Mouse (Mus musculus): Measurements from ENCODE around the gene Prkar2a. TPM values are rescaled to one million over a fixed set of nuclear protein-coding genes. Genes with fewer than 3 reads are reported as not detected.

The Prkar2a gene
- total RNA-seq, 2 experiments from 2014 or later = 22.8 to 28.6 TPM

GRCm38 (mm10) chr9:108691371-108691770 lies 2.3 kb downstream of the Prkar2a start:
- ATAC-seq (replicated peaks; ENCODE audit: poor library complexity, severe bottlenecking) = peak; percentile 58

- ATAC-seq (replicated peaks; ENCODE audit: poor library complexity, severe bottlenecking) = peak; percentile 76
Measured at GRCm38 (mm10) chr9:108691846-108692225, 2.7 kb downstream of the Prkar2a start.

GRCm38 (mm10) chr9:108692226-108693041 lies 3.3 kb downstream of the Prkar2a start:
- ATAC-seq (replicated peaks; ENCODE audit: poor library complexity, severe bottlenecking) = peak; percentile 23

- ATAC-seq (replicated peaks; ENCODE audit: poor library complexity, severe bottlenecking) = peak; percentile 34
Measured at GRCm38 (mm10) chr9:108693946-108694345, 4.8 kb downstream of the Prkar2a start.

- ATAC-seq (replicated peaks; ENCODE audit: poor library complexity, severe bottlenecking) = no peak
Measured at GRCm38 (mm10) chr9:108694533-108694932, 5.4 kb downstream of the Prkar2a start.

- ATAC-seq (replicated peaks; ENCODE audit: poor library complexity, severe bottlenecking) = no peak
Measured at GRCm38 (mm10) chr9:108702476-108702875, 13.4 kb downstream of the Prkar2a start.

GRCm38 (mm10) chr9:108703373-108704110 lies 14.4 kb downstream of the Prkar2a start:
- no peak for ATAC-seq (replicated peaks; ENCODE audit: poor library complexity, severe bottlenecking)

GRCm38 (mm10) chr9:108704591-108704990 lies 15.5 kb downstream of the Prkar2a start:
- ATAC-seq (replicated peaks; ENCODE audit: poor library complexity, severe bottlenecking) = no peak

GRCm38 (mm10) chr9:108707212-108707611 lies 18.1 kb downstream of the Prkar2a start:
- no peak for ATAC-seq (replicated peaks; ENCODE audit: poor library complexity, severe bottlenecking)

GRCm38 (mm10) chr9:108708833-108709232 lies 19.7 kb downstream of the Prkar2a start:
- no peak for ATAC-seq (replicated peaks; ENCODE audit: poor library complexity, severe bottlenecking)

GRCm38 (mm10) chr9:108710767-108711166 lies 21.7 kb downstream of the Prkar2a start:
- no peak for ATAC-seq (replicated peaks; ENCODE audit: poor library complexity, severe bottlenecking)

- peak; percentile 50 for ATAC-seq (replicated peaks; ENCODE audit: poor library complexity, severe bottlenecking)
Measured at GRCm38 (mm10) chr9:108716199-108716598, 27.1 kb downstream of the Prkar2a start.

- no peak for ATAC-seq (replicated peaks; ENCODE audit: poor library complexity, severe bottlenecking)
Measured at GRCm38 (mm10) chr9:108723751-108724150, 34.6 kb downstream of the Prkar2a start.

- ATAC-seq (replicated peaks; ENCODE audit: poor library complexity, severe bottlenecking) = no peak
Measured at GRCm38 (mm10) chr9:108726116-108726515, 37.0 kb downstream of the Prkar2a start.

- no peak for ATAC-seq (replicated peaks; ENCODE audit: poor library complexity, severe bottlenecking)
Measured at GRCm38 (mm10) chr9:108729050-108729449, 39.9 kb downstream of the Prkar2a start.

GRCm38 (mm10) chr9:108732462-108732861 lies 43.3 kb downstream of the Prkar2a start:
- ATAC-seq (replicated peaks; ENCODE audit: poor library complexity, severe bottlenecking) = no peak

- no peak for ATAC-seq (replicated peaks; ENCODE audit: poor library complexity, severe bottlenecking)
Measured at GRCm38 (mm10) chr9:108734626-108735025, 45.5 kb downstream of the Prkar2a start.

- no peak for ATAC-seq (replicated peaks; ENCODE audit: poor library complexity, severe bottlenecking)
Measured at GRCm38 (mm10) chr9:108739239-108739638, 50.1 kb downstream of the Prkar2a start.

- no peak for ATAC-seq (replicated peaks; ENCODE audit: poor library complexity, severe bottlenecking)
Measured at GRCm38 (mm10) chr9:108740062-108740461, 50.9 kb downstream of the Prkar2a start.

- ATAC-seq (replicated peaks; ENCODE audit: poor library complexity, severe bottlenecking) = no peak
Measured at GRCm38 (mm10) chr9:108742048-108742447, 52.9 kb downstream of the Prkar2a start.

- ATAC-seq (replicated peaks; ENCODE audit: poor library complexity, severe bottlenecking) = no peak
Measured at GRCm38 (mm10) chr9:108746876-108747499, 57.9 kb downstream of the Prkar2a start.

Measured in granulocyte monocyte progenitor cell, adult 5-6 weeks (primary cell).